Comparison of ENCODE assay signal across 20 mouse cellular contexts in genomic region chr5:101784328-101784727, GRCm38 (mm10). TPM values are rescaled to one million over a fixed set of nuclear protein-coding genes. Genes with fewer than 3 reads are reported as not detected.
A peak's percentile ranks its signal among the peaks of the same experiment; 100 is the strongest.
DNase-seq lines count a peak whose midpoint lies in the region; ATAC-seq and TF ChIP-seq lines count a peak whose summit lies in the region.
"Had no signal": no experiment of that assay in that cellular context is flagged by ENCODE, and none has a peak within 500 bp of the region (broad histone marks: within the 10 kb centered on the region; RNA-seq: fewer than 3 reads in every experiment).

No protein-coding gene starts in this region.

- H3K4me1 ChIP-seq in intestine, embryonic 15.5 days (replicated peaks): 0 out of 2 replicates have a peak, but pooled peaks cover 7% of the 10 kb centered on the region
- peaks cover 21% of the 10 kb centered on the region for H3K4me1 ChIP-seq in small intestine, adult 2 months (ENCODE audit: control insufficient read depth, insufficient read depth, insufficient read length, low read length)
- H3K4me1 ChIP-seq in forebrain, embryonic 11.5 days (replicated peaks; ENCODE audit: control insufficient read depth, insufficient read depth, low read length): no peaks in the 10 kb centered on the region
- H3K4me1 ChIP-seq: heart, embryonic 12.5 days; hindbrain, embryonic 15.5 days had no signal

- 53% methylated on average over 3 of the region's 3 CpGs for WGBS in intestine, embryonic 15.5 days
- WGBS in small intestine, adult 2 months: 50% methylated on average over 3 of the region's 3 CpGs
- 90% methylated on average over 3 of the region's 3 CpGs for WGBS in forebrain, embryonic 11.5 days

- no peak overlapping the region for H3K4me3 ChIP-seq in intestine, embryonic 15.5 days (replicated peaks)
- no peak overlapping the region for H3K4me3 ChIP-seq in small intestine, adult 2 months (ENCODE audit: low read depth, low read length)
- H3K4me3 ChIP-seq in forebrain, embryonic 11.5 days (ENCODE audit: low read depth, low read length): no peak overlapping the region
- H3K4me3 ChIP-seq: embryonic facial prominence, embryonic 13.5 days; forebrain, embryonic 13.5 days; heart, adult 2 months; heart, embryonic 12.5 days; hindbrain, embryonic 10.5 days; hindbrain, embryonic 15.5 days had no signal

- peak; percentile 35 for DNase-seq in 3T3-L1 (ENCODE audit: low read depth, low spot score)
- peak; percentile 54 for DNase-seq in 416B (ENCODE audit: low read depth)
- no peak for DNase-seq in right cerebral cortex, postnatal 4 days
- no peak for DNase-seq in kidney, adult 18-20 months
- DNase-seq in forebrain, embryonic 11.5 days (ENCODE audit: low spot score): no peak
- DNase-seq: adrenal gland, postnatal 10 days; cerebellum, adult 11-12 months; cerebellum, adult 9-11 months; cerebellum, postnatal 36 days; forebrain, postnatal 0 days; gastrocnemius, postnatal 14 days; heart, adult 2 months had no signal

- TF ChIP-seq CTCF in small intestine, adult 2 months (IDR thresholded peaks at IDR 0.05; ENCODE audit: extremely low read depth, insufficient read length, insufficient replicate concordance, low read depth, low read length): no peak

- TF ChIP-seq POLR2A in small intestine, adult 2 months (IDR thresholded peaks at IDR 0.05; ENCODE audit: low read depth, low read length): no peak

- H3K9me3 ChIP-seq in intestine, embryonic 15.5 days: no peaks in the 10 kb centered on the region
- no peaks in the 10 kb centered on the region for H3K9me3 ChIP-seq in forebrain, embryonic 11.5 days (ENCODE audit: control insufficient read depth, low read length)
- H3K9me3 ChIP-seq: embryonic facial prominence, embryonic 13.5 days; forebrain, embryonic 13.5 days; heart, embryonic 12.5 days; hindbrain, embryonic 10.5 days; hindbrain, embryonic 15.5 days had no signal

- H3K27me3 ChIP-seq in intestine, embryonic 15.5 days (replicated peaks): no peaks in the 10 kb centered on the region
- no peaks in the 10 kb centered on the region for H3K27me3 ChIP-seq in small intestine, adult 2 months (ENCODE audit: control insufficient read depth, insufficient read depth, low read length)
- H3K27me3 ChIP-seq in forebrain, embryonic 11.5 days (ENCODE audit: control insufficient read depth, insufficient read depth, low read length): no peaks in the 10 kb centered on the region
- H3K27me3 ChIP-seq: embryonic facial prominence, embryonic 13.5 days; forebrain, embryonic 13.5 days; heart, embryonic 12.5 days; hindbrain, embryonic 15.5 days had no signal

- ATAC-seq in intestine, embryonic 15.5 days: peak; percentile 43
- no peak for ATAC-seq in forebrain, embryonic 11.5 days (replicated peaks; ENCODE audit: low FRiP score)
- ATAC-seq: forebrain, embryonic 13.5 days; forebrain, postnatal 0 days had no signal

- no peak overlapping the region for H3K4me2 ChIP-seq in intestine, embryonic 15.5 days (replicated peaks)
- H3K4me2 ChIP-seq in forebrain, embryonic 11.5 days (ENCODE audit: low read depth, low read length, severe bottlenecking): no peak overlapping the region
- H3K4me2 ChIP-seq: embryonic facial prominence, embryonic 13.5 days; forebrain, embryonic 13.5 days; heart, embryonic 12.5 days; hindbrain, embryonic 15.5 days had no signal

- H3K9ac ChIP-seq in intestine, embryonic 15.5 days: no peak overlapping the region
- no peak overlapping the region for H3K9ac ChIP-seq in forebrain, embryonic 11.5 days (ENCODE audit: low read length)
- H3K9ac ChIP-seq: embryonic facial prominence, embryonic 13.5 days; forebrain, embryonic 13.5 days; forebrain, postnatal 0 days; heart, embryonic 12.5 days; hindbrain, embryonic 15.5 days had no signal

- H3K27ac ChIP-seq in intestine, embryonic 15.5 days: no peak overlapping the region
- H3K27ac ChIP-seq in small intestine, adult 2 months (ENCODE audit: insufficient read depth, low read depth, low read length): peak overlapping the region; percentile 35
- H3K27ac ChIP-seq in forebrain, embryonic 11.5 days (ENCODE audit: low read depth, low read length): no peak overlapping the region
- H3K27ac ChIP-seq: embryonic facial prominence, embryonic 13.5 days; forebrain, embryonic 13.5 days; heart, adult 2 months; hindbrain, embryonic 10.5 days; hindbrain, embryonic 15.5 days had no signal

- no peaks in the 10 kb centered on the region for H3K36me3 ChIP-seq in intestine, embryonic 15.5 days
- peaks cover 7% of the 10 kb centered on the region for H3K36me3 ChIP-seq in small intestine, adult 2 months (ENCODE audit: control insufficient read depth, insufficient read depth, low read length)
- H3K36me3 ChIP-seq in forebrain, embryonic 11.5 days (ENCODE audit: control insufficient read depth, insufficient read depth, low read length): no peaks in the 10 kb centered on the region
- H3K36me3 ChIP-seq: embryonic facial prominence, embryonic 13.5 days; heart, embryonic 12.5 days; hindbrain, embryonic 10.5 days; hindbrain, embryonic 15.5 days had no signal

RNA-seq across cellular contexts. Expression of gene Cds1, which starts 19.4 kb away (rescaled TPM):
- polyA plus RNA-seq in intestine, embryonic 15.5 days (2015; fragmentation: Nextera tagmentation; extraction: Ambion mirVana): 15.9 and 19.2 TPM in 2 replicates
- polyA plus RNA-seq in small intestine, adult 2 months (2012; rRNA removed): 39.8 and 112 TPM in 2 replicates
- 0.67 and 0.93 TPM in 2 replicates for polyA plus RNA-seq in forebrain, embryonic 11.5 days (2014; fragmentation: Nextera tagmentation; extraction: Ambion mirVana)
- polyA plus RNA-seq: C2C12 had no signal

Comparison
In these comparisons a context has a peak if more than half of its experiments do, and no peak if none do; other contexts are left out.
1. DNase-seq: peak in 3T3-L1 (single experiment) and 416B (single experiment); none in right cerebral cortex, postnatal 4 days (single experiment), kidney, adult 18-20 months (single experiment) and forebrain, embryonic 11.5 days (single experiment).